Mouse (Mus musculus) frontal cortex, postnatal 25 days (tissue): ENCODE data around the gene Serping1.

Source experiments
- DNase-seq, 2 experiments: peaks; one replicate each; pipeline ENCODE4 v3.0.0; 2022; ENCODE audit warnings: low spot score in 2 of 2

Serping1 gene

GRCm38 (mm10) chr2:84779210-84779609, 4.0 kb upstream of the Serping1 start:
- no peak for DNase-seq

- no peak for DNase-seq
Measured at GRCm38 (mm10) chr2:84777706-84778105, 2.5 kb upstream of the Serping1 start.

- no peak for DNase-seq
Measured at GRCm38 (mm10) chr2:84775665-84776064, 421 bp upstream of the Serping1 start.

DNA sequence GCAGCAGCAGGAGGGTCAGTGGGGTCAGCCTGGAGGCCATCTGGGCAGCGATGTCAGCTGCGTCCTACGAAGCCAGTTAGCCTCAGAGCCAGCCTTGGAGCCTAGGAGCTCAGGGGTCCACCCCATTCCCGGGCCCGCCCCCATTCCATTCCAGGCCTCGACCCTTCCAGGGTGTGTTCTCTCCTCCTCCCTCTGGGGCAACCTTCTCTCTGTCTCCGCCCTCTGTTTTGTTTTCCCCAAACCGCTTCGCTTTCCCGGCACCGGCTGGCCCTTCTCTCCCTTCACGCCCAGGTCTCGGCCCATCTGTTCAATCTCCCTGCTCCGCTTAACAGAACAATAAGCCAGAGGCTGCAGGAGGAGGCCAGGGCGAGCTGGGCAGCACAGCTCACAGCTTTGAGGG, 493 bp downstream of the Serping1 start:
- DNase-seq, result no peak

DNA sequence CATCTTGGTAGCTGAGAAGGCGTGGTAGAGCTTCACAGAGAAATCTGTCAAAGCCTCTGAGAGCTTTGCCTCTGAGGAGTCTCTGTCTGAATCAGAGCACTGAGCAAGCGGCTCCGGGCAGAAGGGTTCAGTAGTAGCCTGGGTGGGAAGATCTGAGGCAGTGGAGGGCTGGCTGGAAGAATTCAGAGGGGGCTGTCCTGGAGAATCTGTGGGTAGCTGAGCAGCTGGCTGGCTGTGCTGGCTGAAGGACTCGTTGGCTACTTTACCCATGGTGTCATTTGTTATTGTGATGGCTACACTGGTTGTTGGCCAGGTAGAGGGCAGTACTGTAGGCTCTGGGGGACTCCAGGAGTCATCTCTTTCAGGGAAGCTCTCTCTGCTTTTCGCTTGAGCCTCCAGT, 2.0 kb downstream of the Serping1 start:
- no peak for DNase-seq

- no peak for DNase-seq
Measured at GRCm38 (mm10) chr2:84772454-84772853, 2.8 kb downstream of the Serping1 start.

DNA sequence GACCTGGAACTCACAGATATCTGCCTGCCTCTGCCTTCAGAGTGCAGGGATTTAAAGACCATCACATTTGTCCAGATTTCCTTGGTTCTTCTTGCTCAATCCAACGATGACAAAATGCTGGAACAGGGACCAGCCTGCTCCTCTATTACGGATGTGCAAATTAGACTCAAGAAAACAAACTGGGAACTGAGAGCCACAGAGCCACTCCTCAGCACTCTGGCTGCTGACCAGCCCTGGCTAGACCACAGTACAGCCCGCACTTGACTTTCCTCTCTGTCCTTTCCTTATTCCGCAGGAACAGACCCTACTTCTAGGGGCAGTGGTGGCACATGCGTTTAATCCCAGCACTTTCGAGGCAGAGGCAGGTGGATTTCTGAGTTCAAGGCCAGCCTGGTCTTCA, 4.7 kb downstream of the Serping1 start:
- DNase-seq, result no peak

DNA sequence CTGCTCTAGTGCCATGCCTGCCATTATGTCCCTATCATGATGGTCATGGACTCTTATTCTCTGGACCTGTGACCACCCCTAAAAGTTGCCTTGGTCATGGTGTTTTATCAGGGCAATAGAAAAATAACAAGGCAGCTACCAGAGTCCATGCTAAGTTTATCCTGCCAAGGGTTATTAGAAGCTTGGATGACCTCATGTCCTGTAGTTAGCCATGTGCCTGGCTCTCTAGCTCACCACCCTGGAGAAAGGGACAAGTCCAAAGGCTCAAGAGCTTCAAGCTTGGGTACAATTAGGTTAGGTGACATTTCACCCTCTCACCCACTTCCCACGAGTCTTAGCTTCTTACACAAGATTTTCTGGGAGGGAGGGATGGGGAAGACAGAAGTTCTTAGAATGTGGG, 12.4 kb downstream of the Serping1 start:
- no peak for DNase-seq

- no peak for DNase-seq
Measured at GRCm38 (mm10) chr2:84762295-84762694, 12.9 kb downstream of the Serping1 start.

DNA sequence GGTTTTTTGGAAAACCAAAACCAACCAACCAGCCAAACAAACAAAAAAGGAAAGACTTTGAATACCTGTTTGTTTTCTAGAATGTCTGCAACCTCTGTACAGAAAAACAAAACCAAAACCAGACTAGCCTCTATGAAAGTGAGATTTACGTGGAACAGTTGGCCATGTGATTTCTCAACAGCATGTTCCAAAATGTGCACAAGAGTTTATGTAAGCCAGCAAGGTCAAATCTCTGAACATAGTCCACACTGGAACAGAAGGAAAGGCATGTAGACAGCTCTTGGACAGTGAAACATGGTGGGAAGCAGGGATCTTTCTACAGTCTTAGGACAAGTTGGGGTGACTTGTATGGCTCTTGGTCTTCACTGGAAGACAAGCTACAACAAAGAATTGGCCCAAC, 13.4 kb downstream of the Serping1 start:
- DNase-seq, result no peak

DNA sequence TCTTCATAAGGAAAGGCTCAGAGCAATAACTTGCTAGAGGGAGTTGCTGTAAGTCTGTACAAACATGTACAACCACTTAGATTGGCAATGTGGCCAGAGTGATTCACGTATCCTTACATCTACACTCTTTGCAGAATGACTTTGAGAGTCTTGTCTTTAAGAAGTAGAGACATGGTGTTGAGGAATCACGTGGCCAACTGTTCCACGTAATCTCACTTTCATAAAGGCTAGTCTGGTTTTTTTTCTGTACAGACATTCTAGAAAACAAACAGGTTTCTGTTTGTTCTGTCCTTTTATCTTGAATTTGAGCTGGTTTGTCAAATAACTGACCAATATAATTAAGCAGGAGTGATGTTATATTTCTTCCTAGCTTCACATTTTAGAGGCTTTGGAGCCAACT, 13.9 kb downstream of the Serping1 start:
- no peak for DNase-seq

- no peak for DNase-seq
Measured at GRCm38 (mm10) chr2:84760777-84761176, 14.5 kb downstream of the Serping1 start.

- no peak for DNase-seq
Measured at GRCm38 (mm10) chr2:84758542-84759127, 16.6 kb downstream of the Serping1 start.

DNA sequence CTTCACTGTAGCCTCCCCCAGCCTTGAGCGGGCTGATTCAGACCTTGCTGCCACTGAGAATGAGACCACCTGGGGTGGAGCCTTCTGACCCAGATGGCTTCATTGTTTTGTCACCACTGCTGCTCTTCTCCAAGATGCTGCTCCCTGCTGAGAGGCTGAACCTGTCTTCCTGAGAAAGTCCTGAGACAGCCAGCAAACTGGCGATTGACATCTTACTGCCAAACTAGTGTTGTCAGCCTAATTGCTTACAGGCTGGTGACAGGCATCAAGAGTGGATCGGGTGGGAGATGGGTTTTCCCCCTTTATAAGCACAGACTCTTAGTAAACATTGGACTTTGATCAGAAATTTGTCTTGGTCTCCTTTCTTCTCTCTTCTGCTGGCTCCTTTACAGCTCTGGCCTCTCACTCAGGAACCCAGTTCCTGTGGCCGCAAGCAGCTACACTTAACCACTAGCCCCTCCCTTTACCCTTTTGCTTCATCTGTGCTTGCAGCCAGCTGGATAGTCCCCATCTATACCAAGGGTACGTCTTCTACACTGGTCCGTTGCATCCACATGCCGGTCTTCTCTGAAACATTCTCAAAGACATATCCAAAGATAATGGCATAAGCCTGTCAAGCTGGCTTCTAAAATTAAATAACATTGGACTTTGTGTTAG, 18.1 kb downstream of the Serping1 start:
- DNase-seq, result no peak

DNA sequence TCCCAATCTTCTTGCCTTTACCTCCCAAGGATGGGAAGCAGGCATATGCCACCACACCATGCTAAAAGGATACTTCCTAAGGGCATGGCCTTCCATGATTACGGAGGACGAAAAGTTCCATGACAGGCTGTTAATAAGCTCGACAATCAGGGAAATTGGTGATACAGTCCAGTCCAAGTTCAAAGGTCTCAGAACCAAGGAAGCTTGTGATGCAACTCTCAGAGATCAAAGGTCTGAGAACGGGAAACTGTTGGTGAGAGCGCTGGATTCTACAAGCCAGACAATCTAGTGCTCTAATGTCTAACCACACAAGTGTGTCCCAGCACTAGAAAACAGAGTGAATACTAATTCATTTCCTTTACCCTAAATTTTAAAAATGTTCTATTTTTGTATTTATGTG, 19.0 kb downstream of the Serping1 start:
- DNase-seq, result no peak

DNA sequence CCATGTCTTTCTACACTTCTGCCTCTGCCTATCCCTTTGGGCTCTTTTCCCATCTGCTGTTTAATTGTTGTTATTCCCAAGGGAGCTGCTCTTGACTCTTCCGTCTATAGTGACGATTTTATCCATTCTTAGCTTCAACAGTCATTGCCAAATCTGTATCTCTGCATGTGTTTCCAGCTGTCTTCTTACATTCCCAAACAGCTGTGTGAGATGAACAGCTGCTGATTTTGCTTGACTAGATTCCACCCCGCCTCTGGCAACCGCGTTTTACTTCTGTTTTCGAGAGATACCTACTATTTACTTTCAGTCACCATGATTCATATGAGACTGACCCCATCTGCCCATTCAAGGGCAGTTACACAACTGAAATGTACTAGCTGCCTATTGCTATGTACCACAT, 25.1 kb downstream of the Serping1 start:
- DNase-seq, result no peak

GRCm38 (mm10) chr2:84744126-84744525, 31.1 kb downstream of the Serping1 start:
- DNase-seq, result no peak

- peak in 1 of 2 experiments; percentile 44 for DNase-seq
Measured at GRCm38 (mm10) chr2:84743561-84743960, 31.7 kb downstream of the Serping1 start, which contains the start of gene Gm19426. TSS of gene Gm19426 (minus strand) at chr2:84743655.

GRCm38 (mm10) chr2:84742451-84743283, 32.6 kb downstream of the Serping1 start:
- no peak for DNase-seq

GRCm38 (mm10) chr2:84741841-84742450, 33.3 kb downstream of the Serping1 start:
- no peak for DNase-seq

- no peak for DNase-seq
Measured at GRCm38 (mm10) chr2:84740608-84741333, 34.5 kb downstream of the Serping1 start.
